Mouse (Mus musculus) hindbrain, embryonic 15.5 days (tissue): ENCODE measurements around the gene Fibp. TPM values are rescaled to one million over a fixed set of nuclear protein-coding genes. Genes with fewer than 3 reads are reported as not detected.

ENCODE experiments used
- ATAC-seq: fragments of 200-750 bp; cut with Nextera tagmentation; 2 replicates; pipeline ENCODE4 v1.8.0; 2017; ENCODE audit warnings: low read depth, moderate number of reproducible peaks, moderate TSS enrichment; ENCODE audit not compliant: low FRiP score
- H3K27ac ChIP-seq: fragments of 300-500 bp; sonication (generic); replicated peaks from 2 replicates; pipeline ENCODE4 v1.5.1; 2015; ENCODE audit warnings: mild to moderate bottlenecking, inconsistent platforms
- H3K27me3 ChIP-seq: fragments of 300-500 bp; sonication (generic); 2 replicates; pipeline ENCODE4 v1.6.1; 2015; ENCODE audit warnings: control low read depth, inconsistent platforms
- H3K36me3 ChIP-seq: fragments of 300-500 bp; sonication (generic); 2 replicates; pipeline ENCODE4 v1.6.1; 2015; ENCODE audit warnings: control low read depth, inconsistent platforms
- H3K4me1 ChIP-seq: fragments of 300-500 bp; sonication (generic); replicated peaks from 2 replicates; pipeline ENCODE4 v1.6.1; 2015; ENCODE audit warnings: control low read depth, inconsistent platforms
- H3K4me2 ChIP-seq: fragments of 300-500 bp; sonication (generic); 2 replicates; pipeline ENCODE4 v1.6.1; 2015; ENCODE audit warnings: moderate library complexity, mild to moderate bottlenecking, inconsistent platforms
- H3K4me3 ChIP-seq: fragments of 300-500 bp; sonication (generic); 2 replicates; pipeline ENCODE4 v1.5.1; 2015; ENCODE audit warnings: mild to moderate bottlenecking, inconsistent platforms
- H3K9ac ChIP-seq: fragments of 300-500 bp; sonication (generic); 2 replicates; pipeline ENCODE4 v1.6.1; 2015; ENCODE audit warnings: inconsistent platforms
- H3K9me3 ChIP-seq: fragments of 300-500 bp; sonication (generic); 2 replicates; pipeline ENCODE4 v1.6.1; 2016; ENCODE audit warnings: control low read depth, inconsistent platforms
- WGBS: fragments of 180-500 bp; shearing (Covaris S2); methylation state at CpG from one replicate; pipeline ENCODE4 v1.1.7; 2015; 5-methylcytosine and 5-hydroxymethylcytosine counted together
- polyA plus RNA-seq: library from polyadenylated mRNA; unstranded; fragments of >200 nt; fragmentation: Nextera tagmentation; extraction: Ambion mirVana; gene quantifications from 2 replicates; pipeline ENCODE4 v1.2.1, GENCODE M21; 2015

Gene Fibp
- polyA plus RNA-seq, 1 experiment from 2014 or later, result 160 TPM

DNA sequence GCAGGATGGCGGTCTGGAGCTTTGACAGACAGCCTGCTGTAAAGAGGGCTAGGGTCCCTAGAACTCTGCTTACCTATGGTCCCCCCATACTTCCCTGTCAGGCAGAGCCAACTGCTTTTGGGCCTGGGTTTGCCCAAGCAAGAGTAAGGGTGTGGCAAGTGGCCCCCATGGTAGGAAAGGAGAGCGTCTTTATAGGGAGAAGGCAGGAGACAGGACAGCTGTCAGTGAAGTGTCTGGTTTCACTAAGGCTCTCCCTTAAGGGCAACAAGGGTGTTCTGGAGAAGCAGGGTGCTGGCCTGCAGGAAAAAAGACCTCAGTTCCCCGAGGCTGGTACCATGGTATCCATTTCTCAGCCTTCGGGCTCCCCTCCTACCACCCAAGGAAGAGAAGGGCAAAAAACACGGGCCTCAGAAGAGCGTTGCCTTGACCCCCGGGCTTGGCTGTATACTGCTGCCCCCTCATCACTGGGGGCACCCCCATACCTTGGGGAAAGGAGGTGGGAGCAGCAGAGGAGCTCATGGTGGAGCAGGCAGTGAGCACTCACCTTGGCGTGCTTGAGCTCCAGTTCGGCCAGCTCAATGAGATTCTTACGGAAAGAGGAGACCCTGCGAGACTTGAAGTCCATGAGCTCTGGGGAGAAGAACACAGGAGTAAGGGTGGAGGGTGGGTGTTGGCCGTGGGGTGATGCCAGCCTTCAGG lies 35.1 kb downstream of the Fibp start:
- no peak overlapping the region for H3K4me3 ChIP-seq
- ATAC-seq, result no peak
- H3K4me1 ChIP-seq, result peaks cover 17% of the 10 kb centered on the region
- H3K4me2 ChIP-seq, result no peak overlapping the region
- peaks cover 51% of the 10 kb centered on the region for H3K36me3 ChIP-seq
- no peak overlapping the region for H3K27ac ChIP-seq
- no peaks in the 10 kb centered on the region for H3K27me3 ChIP-seq
- 88% methylated on average over 12 of the region's 12 CpGs for WGBS
- H3K9ac ChIP-seq, result no peak overlapping the region
- H3K9me3 ChIP-seq, result no peaks in the 10 kb centered on the region

DNA sequence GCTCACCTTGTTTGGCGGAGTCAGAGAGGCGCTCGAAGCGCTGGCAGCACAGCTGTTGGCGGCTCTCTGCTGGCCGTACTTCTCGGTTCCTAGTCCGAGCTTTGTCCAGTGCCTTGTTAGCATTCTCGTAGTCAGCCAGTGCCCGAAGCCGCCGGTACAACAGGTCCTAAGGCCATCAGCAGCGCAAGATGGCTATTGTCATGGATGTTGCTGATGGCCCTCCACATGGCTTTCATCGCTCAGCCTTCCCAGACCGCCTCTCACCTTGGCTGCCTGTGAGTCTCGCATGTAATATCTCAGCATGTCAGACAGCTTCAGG lies 35.6 kb downstream of the Fibp start:
- Histone ChIP-seq H3K36me3 (peaks cover 51% of the 10 kb centered on the region), H3K4me2 (no peak overlapping the region), H3K9ac (no peak overlapping the region), H3K27ac (no peak overlapping the region), H3K4me3 (no peak overlapping the region), H3K9me3 (no peaks in the 10 kb centered on the region), H3K4me1 (peaks cover 17% of the 10 kb centered on the region), H3K27me3 (no peaks in the 10 kb centered on the region)
- ATAC-seq, result no peak
- WGBS, result 87% methylated on average over 16 of the region's 16 CpGs

GRCm38 (mm10) chr19:5500330-5500875 lies 40.0 kb downstream of the Fibp start:
- Histone ChIP-seq H3K9me3 (no peaks in the 10 kb centered on the region), H3K27me3 (no peaks in the 10 kb centered on the region), H3K9ac (no peak overlapping the region), H3K27ac (no peak overlapping the region), H3K36me3 (peaks cover 29% of the 10 kb centered on the region), H3K4me1 (no peaks in the 10 kb centered on the region), H3K4me2 (no peak overlapping the region), H3K4me3 (no peak overlapping the region)
- no peak for ATAC-seq
- 96% methylated on average over 2 of the region's 2 CpGs for WGBS

DNA sequence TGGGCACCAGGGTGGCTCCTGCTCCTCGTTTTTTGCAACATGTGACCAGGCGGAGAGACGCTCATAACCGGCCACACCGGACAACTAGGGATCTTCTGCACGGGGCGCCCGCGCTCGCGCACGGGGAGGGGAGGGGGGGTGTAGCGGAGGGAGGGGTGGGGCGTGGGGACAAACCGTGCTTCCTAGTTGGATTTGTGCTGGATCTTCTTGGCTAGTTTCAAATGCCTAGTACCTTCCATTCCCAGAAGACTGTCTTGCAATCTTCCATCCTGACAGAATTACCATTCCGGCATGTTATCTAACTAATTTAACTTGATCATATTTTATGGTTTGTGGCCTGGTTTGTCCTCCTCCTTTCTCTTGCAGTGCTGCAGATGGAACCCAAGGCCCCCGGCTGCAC lies 43.3 kb downstream of the Fibp start, which contains the start of gene 1700020D05Rik:
TSS of gene 1700020D05Rik (minus strand) at position 101 of the 400 bp plus-strand sequence.
- H3K36me3 ChIP-seq, result peaks cover 5% of the 10 kb centered on the region; the same call in 1 of the 2 replicates
- 54% methylated on average over 17 of the region's 17 CpGs for WGBS
- H3K4me1 ChIP-seq, result no peaks in the 10 kb centered on the region; the same call in 1 of the 2 replicates
- H3K27ac ChIP-seq, result no peak within 1 kb of the TSS
- H3K9ac ChIP-seq, result no peak within 1 kb of the TSS
- no peak within 1 kb of the TSS for H3K4me2 ChIP-seq
- no peaks in the 10 kb centered on the region for H3K27me3 ChIP-seq
- no peaks in the 10 kb centered on the region for H3K9me3 ChIP-seq
- no peak for ATAC-seq
- no peak within 1 kb of the TSS for H3K4me3 ChIP-seq

- Histone ChIP-seq H3K36me3 (no peaks in the 10 kb centered on the region), H3K4me1 (peaks cover 30% of the 10 kb centered on the region), H3K4me3 (peak within 1 kb of the TSS; percentile 46), H3K27me3 (no peaks in the 10 kb centered on the region), H3K4me2 (peak within 1 kb of the TSS; percentile 87), H3K9ac (peak within 1 kb of the TSS; percentile 68), H3K9me3 (no peaks in the 10 kb centered on the region), H3K27ac (peak within 1 kb of the TSS; percentile 77)
- 2% methylated on average over 46 of the region's 47 CpGs for WGBS
- peak; percentile 100 for ATAC-seq
Observed at GRCm38 (mm10) chr19:5510031-5511026, 49.9 kb downstream of the Fibp start, which contains the start of gene Snx32. TSS of gene Snx32 (minus strand) at chr19:5510538.

- H3K36me3 ChIP-seq, result no peaks in the 10 kb centered on the region
- no peaks in the 10 kb centered on the region for H3K27me3 ChIP-seq
- peak overlapping the region; percentile 87 for H3K4me2 ChIP-seq
- 53% methylated on average over 15 of the region's 15 CpGs for WGBS
- peak overlapping the region; percentile 77 for H3K27ac ChIP-seq
- peaks cover 30% of the 10 kb centered on the region for H3K4me1 ChIP-seq
- peak overlapping the region; percentile 46 for H3K4me3 ChIP-seq
- peak overlapping the region; percentile 45 for H3K9ac ChIP-seq
- no peak for ATAC-seq
- no peaks in the 10 kb centered on the region for H3K9me3 ChIP-seq
Observed at GRCm38 (mm10) chr19:5511074-5511632, 50.7 kb downstream of the Fibp start.

DNA sequence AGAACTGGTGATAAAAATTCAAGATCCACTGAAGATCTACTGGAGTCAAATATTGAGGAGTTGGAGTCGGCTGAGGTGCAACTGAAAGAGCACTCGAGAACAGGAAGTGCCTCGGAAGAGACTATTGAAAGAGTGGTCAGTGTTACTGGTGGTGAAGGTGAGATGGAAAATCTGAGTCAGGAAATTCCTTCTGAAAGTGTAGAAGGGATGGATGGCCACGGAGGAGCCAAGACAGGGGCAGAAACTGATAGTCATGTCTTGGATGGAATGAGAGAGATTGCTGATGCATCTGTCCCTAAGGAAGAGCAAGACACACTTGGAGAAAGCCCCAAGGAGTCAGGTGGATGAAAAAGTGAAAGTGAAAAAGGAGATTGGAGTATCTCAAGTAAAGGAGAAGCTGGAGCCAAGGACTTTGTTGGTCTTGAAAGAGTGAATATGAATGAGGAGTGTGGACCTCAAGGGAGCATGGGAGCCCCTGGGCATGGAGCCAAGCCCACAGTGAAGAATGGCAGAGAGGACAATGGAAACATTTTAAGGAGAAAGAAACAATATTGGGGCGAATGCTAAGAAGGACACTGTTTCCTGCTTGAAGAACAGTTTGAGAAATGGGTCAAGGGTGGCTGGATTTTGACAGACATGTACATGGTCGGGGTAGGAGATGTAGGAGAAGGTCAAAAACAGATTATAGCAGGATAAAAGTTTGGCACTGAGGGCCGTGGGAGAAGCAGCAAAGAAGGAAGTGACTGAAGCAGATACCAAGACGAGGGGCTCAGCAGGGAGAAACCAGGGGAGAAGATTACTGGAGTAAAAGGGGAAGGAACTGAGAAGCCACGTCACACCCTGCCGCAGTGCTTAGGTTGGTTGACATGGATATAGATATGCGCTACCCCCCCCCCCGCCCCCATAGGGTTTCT lies 51.9 kb downstream of the Fibp start:
- peaks cover 30% of the 10 kb centered on the region for H3K4me1 ChIP-seq
- no peaks in the 10 kb centered on the region for H3K9me3 ChIP-seq
- H3K27me3 ChIP-seq, result no peaks in the 10 kb centered on the region
- H3K4me2 ChIP-seq, result peak overlapping the region; percentile 5
- H3K9ac ChIP-seq, result no peak overlapping the region
- H3K36me3 ChIP-seq, result no peaks in the 10 kb centered on the region
- no peak overlapping the region for H3K27ac ChIP-seq
- H3K4me3 ChIP-seq, result no peak overlapping the region
- 78% methylated on average over 12 of the region's 12 CpGs for WGBS
- no peak for ATAC-seq

GRCm38 (mm10) chr19:5513005-5513349 lies 52.6 kb downstream of the Fibp start:
- H3K4me1 ChIP-seq, result peaks cover 30% of the 10 kb centered on the region
- no peak for ATAC-seq
- no peak overlapping the region for H3K4me2 ChIP-seq
- H3K27me3 ChIP-seq, result no peaks in the 10 kb centered on the region
- H3K9ac ChIP-seq, result no peak overlapping the region
- no peaks in the 10 kb centered on the region for H3K9me3 ChIP-seq
- H3K4me3 ChIP-seq, result no peak overlapping the region
- 87% methylated on average over 3 of the region's 3 CpGs for WGBS
- no peaks in the 10 kb centered on the region for H3K36me3 ChIP-seq
- no peak overlapping the region for H3K27ac ChIP-seq

Other genes starting within 250 kb of the Fibp start
- gene Pacs1, start 187.5 kb upstream of the Fibp start, polyA plus RNA-seq, result 47.4 and 58.3 TPM in 2 replicates
- 312 and 338 TPM in 2 replicates for gene Sf3b2, start 165.2 kb upstream of the Fibp start, polyA plus RNA-seq
- 40.4 and 48.8 TPM in 2 replicates for gene Gal3st3, start 162.3 kb upstream of the Fibp start, polyA plus RNA-seq
- not detected in 2 replicates for gene Catsper1, start 124.9 kb upstream of the Fibp start, polyA plus RNA-seq
- gene Cst6, start 111.0 kb upstream of the Fibp start, polyA plus RNA-seq, result 8.5 and 9.5 TPM in 2 replicates
- 40.7 and 43.3 TPM in 2 replicates for gene Eif1ad, start 93.9 kb upstream of the Fibp start, polyA plus RNA-seq
- gene Banf1, start 93.4 kb upstream of the Fibp start, polyA plus RNA-seq, result 319 and 333 TPM in 2 replicates
- gene Sart1, start 71.9 kb upstream of the Fibp start, polyA plus RNA-seq, result 68.2 and 77.1 TPM in 2 replicates
- not detected in 2 replicates for gene Tsga10ip, start 58.1 kb upstream of the Fibp start, polyA plus RNA-seq
- gene Drap1, start 35.6 kb upstream of the Fibp start, polyA plus RNA-seq, result 301 and 311 TPM in 2 replicates
- gene AI837181, start 35.5 kb upstream of the Fibp start, polyA plus RNA-seq, result 74.9 and 82.4 TPM in 2 replicates
- not detected in 2 replicates for gene Fosl1, start 13.1 kb upstream of the Fibp start, polyA plus RNA-seq
- gene Ccdc85b, start 2.7 kb upstream of the Fibp start, polyA plus RNA-seq, result 12.8 and 14.0 TPM in 2 replicates
- gene Ctsw, start 7.9 kb downstream of the Fibp start, polyA plus RNA-seq, result 4.3 and 5.7 TPM in 2 replicates
- 38.9 and 44.9 TPM in 2 replicates for gene Efemp2, start 13.3 kb downstream of the Fibp start, polyA plus RNA-seq
- gene Mus81, start 27.8 kb downstream of the Fibp start, polyA plus RNA-seq, result 49.2 TPM in 2 replicates
- 3,340 and 3,538 TPM in 2 replicates for gene Cfl1, start 29.8 kb downstream of the Fibp start, polyA plus RNA-seq
- 0.26 and 0.44 TPM in 2 replicates for gene 1700020D05Rik, start 43.2 kb downstream of the Fibp start, polyA plus RNA-seq
- gene Snx32, start 49.9 kb downstream of the Fibp start, polyA plus RNA-seq, result 94.6 and 99.8 TPM in 2 replicates
- 0.08 TPM in 1 of 2 replicates, not detected in the other for gene Ovol1, start 100.0 kb downstream of the Fibp start, polyA plus RNA-seq
- gene Ap5b1, start 107.4 kb downstream of the Fibp start, polyA plus RNA-seq, result 3.1 and 3.7 TPM in 2 replicates
- gene Rnaseh2c, start 141.3 kb downstream of the Fibp start, polyA plus RNA-seq, result 66.6 and 67.4 TPM in 2 replicates
- gene Kat5, start 149.6 kb downstream of the Fibp start, polyA plus RNA-seq, result 67.2 and 69.2 TPM in 2 replicates
- 34.4 and 37.8 TPM in 2 replicates for gene Rela, start 176.9 kb downstream of the Fibp start, polyA plus RNA-seq
- gene Sipa1, start 203.1 kb downstream of the Fibp start, polyA plus RNA-seq, result 17.1 and 20.1 TPM in 2 replicates
- gene Map3k11, start 228.1 kb downstream of the Fibp start, polyA plus RNA-seq, result 12.3 and 13.4 TPM in 2 replicates
- 23.9 and 26.7 TPM in 2 replicates for gene Pcnx3, start 228.3 kb downstream of the Fibp start, polyA plus RNA-seq
- gene Kcnk7, start 243.8 kb downstream of the Fibp start, polyA plus RNA-seq, result 0.14 and 0.30 TPM in 2 replicates